Mouse (Mus musculus): ENCODE measurements around the gene Camta1. TPM values are rescaled to one million over a fixed set of nuclear protein-coding genes. Genes with fewer than 3 reads are reported as not detected.

Gene Camta1
- polyA plus RNA-seq, 1 experiment from 2014 or later, result 25.3 TPM

GRCm38 (mm10) chr4:151202891-151203290 lies 658.8 kb downstream of the Camta1 start:
- Histone ChIP-seq H3K36me3 (ENCODE audit: control insufficient read depth, insufficient read depth) (no peaks in the 10 kb centered on the region), H3K9ac (ENCODE audit: low read depth, low read length) (no peak overlapping the region), H3K27me3 (ENCODE audit: control insufficient read depth, insufficient read depth, low read depth, low read length) (no peaks in the 10 kb centered on the region), H3K9me3 (replicated peaks; ENCODE audit: control insufficient read depth, low read length) (no peaks in the 10 kb centered on the region), H3K27ac (ENCODE audit: low read length) (no peak overlapping the region), H3K4me3 (ENCODE audit: low read depth, low read length) (no peak overlapping the region), H3K4me2 (ENCODE audit: low read depth, low read length) (no peak overlapping the region), H3K4me1 (ENCODE audit: control insufficient read depth, low read depth, low read length) (no peaks in the 10 kb centered on the region)
- ATAC-seq (ENCODE audit: low read depth), result no peak
- 66% methylated on average over 6 of the region's 6 CpGs for WGBS (ENCODE audit: insufficient replicate concordance)

- H3K36me3 ChIP-seq (ENCODE audit: control insufficient read depth, insufficient read depth), result no peaks in the 10 kb centered on the region
- H3K27me3 ChIP-seq (ENCODE audit: control insufficient read depth, insufficient read depth, low read depth, low read length), result no peaks in the 10 kb centered on the region
- no peak for ATAC-seq (ENCODE audit: low read depth)
- 65% methylated on average over 9 of the region's 9 CpGs for WGBS (ENCODE audit: insufficient replicate concordance)
- no peak overlapping the region for H3K4me2 ChIP-seq (ENCODE audit: low read depth, low read length)
- H3K4me1 ChIP-seq (ENCODE audit: control insufficient read depth, low read depth, low read length), result no peaks in the 10 kb centered on the region
- no peak overlapping the region for H3K27ac ChIP-seq (ENCODE audit: low read length)
- no peaks in the 10 kb centered on the region for H3K9me3 ChIP-seq (replicated peaks; ENCODE audit: control insufficient read depth, low read length)
- H3K9ac ChIP-seq (ENCODE audit: low read depth, low read length), result no peak overlapping the region
- H3K4me3 ChIP-seq (ENCODE audit: low read depth, low read length), result no peak overlapping the region
These were observed 661.4 kb downstream of the Camta1 start for GRCm38 (mm10) chr4:151200316-151200715.

- 33% methylated on average over 10 of the region's 10 CpGs for WGBS (ENCODE audit: insufficient replicate concordance)
- ATAC-seq (ENCODE audit: low read depth), result no peak
These were observed 666.5 kb downstream of the Camta1 start for GRCm38 (mm10) chr4:151195126-151195525.

GRCm38 (mm10) chr4:151194715-151195097 lies 667.0 kb downstream of the Camta1 start:
- H3K4me2 ChIP-seq (ENCODE audit: low read depth, low read length), result no peak overlapping the region
- no peaks in the 10 kb centered on the region for H3K36me3 ChIP-seq (ENCODE audit: control insufficient read depth, insufficient read depth)
- H3K9ac ChIP-seq (ENCODE audit: low read depth, low read length), result no peak overlapping the region
- H3K4me3 ChIP-seq (ENCODE audit: low read depth, low read length), result no peak overlapping the region
- H3K27me3 ChIP-seq (ENCODE audit: control insufficient read depth, insufficient read depth, low read depth, low read length), result no peaks in the 10 kb centered on the region
- ATAC-seq (ENCODE audit: low read depth), result no peak
- H3K27ac ChIP-seq (ENCODE audit: low read length), result no peak overlapping the region
- H3K4me1 ChIP-seq (ENCODE audit: control insufficient read depth, low read depth, low read length), result no peaks in the 10 kb centered on the region
- 43% methylated on average over 4 of the region's 4 CpGs for WGBS (ENCODE audit: insufficient replicate concordance)
- H3K9me3 ChIP-seq (replicated peaks; ENCODE audit: control insufficient read depth, low read length), result no peaks in the 10 kb centered on the region

More at GRCm38 (mm10) chr4:151195126-151195525, 666.5 kb downstream of the Camta1 start:
- H3K27me3 ChIP-seq (ENCODE audit: control insufficient read depth, insufficient read depth, low read depth, low read length), result no peaks in the 10 kb centered on the region
- no peaks in the 10 kb centered on the region for H3K9me3 ChIP-seq (replicated peaks; ENCODE audit: control insufficient read depth, low read length)
- no peak overlapping the region for H3K9ac ChIP-seq (ENCODE audit: low read depth, low read length)
- no peak overlapping the region for H3K4me3 ChIP-seq (ENCODE audit: low read depth, low read length)
- H3K36me3 ChIP-seq (ENCODE audit: control insufficient read depth, insufficient read depth), result no peaks in the 10 kb centered on the region
- no peaks in the 10 kb centered on the region for H3K4me1 ChIP-seq (ENCODE audit: control insufficient read depth, low read depth, low read length)
- no peak overlapping the region for H3K27ac ChIP-seq (ENCODE audit: low read length)
- H3K4me2 ChIP-seq (ENCODE audit: low read depth, low read length), result no peak overlapping the region

- Histone ChIP-seq H3K9ac (ENCODE audit: low read depth, low read length) (no peak overlapping the region), H3K4me2 (ENCODE audit: low read depth, low read length) (no peak overlapping the region), H3K4me1 (ENCODE audit: control insufficient read depth, low read depth, low read length) (no peaks in the 10 kb centered on the region), H3K27ac (ENCODE audit: low read length) (no peak overlapping the region), H3K4me3 (ENCODE audit: low read depth, low read length) (no peak overlapping the region), H3K36me3 (ENCODE audit: control insufficient read depth, insufficient read depth) (no peaks in the 10 kb centered on the region), H3K27me3 (ENCODE audit: control insufficient read depth, insufficient read depth, low read depth, low read length) (no peaks in the 10 kb centered on the region), H3K9me3 (replicated peaks; ENCODE audit: control insufficient read depth, low read length) (no peaks in the 10 kb centered on the region)
- 44% methylated on average over 11 of the region's 11 CpGs for WGBS (ENCODE audit: insufficient replicate concordance)
- no peak for ATAC-seq (ENCODE audit: low read depth)
These were observed 667.5 kb downstream of the Camta1 start for GRCm38 (mm10) chr4:151194030-151194714.

- H3K4me1 ChIP-seq (ENCODE audit: control insufficient read depth, low read depth, low read length), result no peaks in the 10 kb centered on the region
- H3K36me3 ChIP-seq (ENCODE audit: control insufficient read depth, insufficient read depth), result no peaks in the 10 kb centered on the region
- no peak overlapping the region for H3K4me2 ChIP-seq (ENCODE audit: low read depth, low read length)
- no peak overlapping the region for H3K4me3 ChIP-seq (ENCODE audit: low read depth, low read length)
- 9% methylated on average over 8 of the region's 8 CpGs for WGBS (ENCODE audit: insufficient replicate concordance)
- H3K27ac ChIP-seq (ENCODE audit: low read length), result no peak overlapping the region
- H3K9me3 ChIP-seq (replicated peaks; ENCODE audit: control insufficient read depth, low read length), result no peaks in the 10 kb centered on the region
- H3K27me3 ChIP-seq (ENCODE audit: control insufficient read depth, insufficient read depth, low read depth, low read length), result peaks cover 3% of the 10 kb centered on the region
- H3K9ac ChIP-seq (ENCODE audit: low read depth, low read length), result no peak overlapping the region
- no peak for ATAC-seq (ENCODE audit: low read depth)
These were observed 675.2 kb downstream of the Camta1 start for GRCm38 (mm10) chr4:151186447-151186846.

GRCm38 (mm10) chr4:151185750-151186149 lies 675.9 kb downstream of the Camta1 start:
- H3K27ac ChIP-seq (ENCODE audit: low read length), result no peak overlapping the region
- no peaks in the 10 kb centered on the region for H3K9me3 ChIP-seq (replicated peaks; ENCODE audit: control insufficient read depth, low read length)
- H3K4me3 ChIP-seq (ENCODE audit: low read depth, low read length), result no peak overlapping the region
- 8% methylated on average over 1 of the region's 1 CpGs for WGBS (ENCODE audit: insufficient replicate concordance)
- ATAC-seq (ENCODE audit: low read depth), result no peak
- no peaks in the 10 kb centered on the region for H3K4me1 ChIP-seq (ENCODE audit: control insufficient read depth, low read depth, low read length)
- peaks cover 3% of the 10 kb centered on the region for H3K27me3 ChIP-seq (ENCODE audit: control insufficient read depth, insufficient read depth, low read depth, low read length)
- H3K4me2 ChIP-seq (ENCODE audit: low read depth, low read length), result no peak overlapping the region
- no peak overlapping the region for H3K9ac ChIP-seq (ENCODE audit: low read depth, low read length)
- no peaks in the 10 kb centered on the region for H3K36me3 ChIP-seq (ENCODE audit: control insufficient read depth, insufficient read depth)

- Histone ChIP-seq H3K9me3 (replicated peaks; ENCODE audit: control insufficient read depth, low read length) (no peaks in the 10 kb centered on the region), H3K4me1 (ENCODE audit: control insufficient read depth, low read depth, low read length) (no peaks in the 10 kb centered on the region; the same call in 1 of the 2 replicates), H3K4me2 (ENCODE audit: low read depth, low read length) (no peak overlapping the region), H3K36me3 (ENCODE audit: control insufficient read depth, insufficient read depth) (no peaks in the 10 kb centered on the region), H3K4me3 (ENCODE audit: low read depth, low read length) (no peak overlapping the region), H3K9ac (ENCODE audit: low read depth, low read length) (no peak overlapping the region), H3K27me3 (ENCODE audit: control insufficient read depth, insufficient read depth, low read depth, low read length) (peaks cover 3% of the 10 kb centered on the region; the same call in 1 of the 2 replicates), H3K27ac (ENCODE audit: low read length) (no peak overlapping the region)
- 51% methylated on average over 7 of the region's 7 CpGs for WGBS (ENCODE audit: insufficient replicate concordance)
- no peak for ATAC-seq (ENCODE audit: low read depth)
These were observed 681.2 kb downstream of the Camta1 start for GRCm38 (mm10) chr4:151180394-151180902.

GRCm38 (mm10) chr4:151179639-151180038 lies 682.0 kb downstream of the Camta1 start:
- Histone ChIP-seq H3K9ac (ENCODE audit: low read depth, low read length) (no peak overlapping the region), H3K9me3 (replicated peaks; ENCODE audit: control insufficient read depth, low read length) (no peaks in the 10 kb centered on the region), H3K36me3 (ENCODE audit: control insufficient read depth, insufficient read depth) (no peaks in the 10 kb centered on the region), H3K4me1 (ENCODE audit: control insufficient read depth, low read depth, low read length) (no peaks in the 10 kb centered on the region; the same call in 1 of the 2 replicates), H3K27ac (ENCODE audit: low read length) (no peak overlapping the region), H3K4me3 (ENCODE audit: low read depth, low read length) (no peak overlapping the region), H3K4me2 (ENCODE audit: low read depth, low read length) (no peak overlapping the region), H3K27me3 (ENCODE audit: control insufficient read depth, insufficient read depth, low read depth, low read length) (peaks cover 3% of the 10 kb centered on the region; the same call in 1 of the 2 replicates)
- no peak for ATAC-seq (ENCODE audit: low read depth)
- 37% methylated on average over 3 of the region's 3 CpGs for WGBS (ENCODE audit: insufficient replicate concordance)

Data from liver, embryonic 16.5 days (tissue).